Mouse (Mus musculus) right cerebral cortex, postnatal 4 days (tissue): ENCODE data around the gene Mybbp1a.

Experiments
- DNase-seq: peaks from one replicate; pipeline ENCODE4 v3.0.0-alpha.2; 2022

The Mybbp1a gene

DNA sequence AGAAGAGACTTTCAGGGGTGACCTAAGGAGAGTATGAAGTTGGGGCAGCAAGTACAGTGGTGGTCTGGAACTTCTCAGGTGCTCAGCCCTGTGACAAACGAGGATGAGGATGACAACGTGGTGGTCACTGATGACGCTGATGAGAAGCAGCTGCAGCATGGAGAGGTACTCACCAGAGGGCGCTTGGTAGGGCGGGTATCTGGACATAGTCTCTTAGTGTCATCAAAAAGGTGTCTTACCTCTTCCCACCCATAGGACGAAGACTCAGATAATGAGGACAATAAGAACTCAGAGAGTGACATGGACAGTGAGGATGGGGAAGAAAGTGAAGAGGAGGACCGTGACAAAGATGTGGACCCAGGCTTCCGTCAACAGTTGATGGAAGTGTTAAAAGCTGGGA lies 6.3 kb downstream of the Mybbp1a start:
- no peak for DNase-seq

DNA sequence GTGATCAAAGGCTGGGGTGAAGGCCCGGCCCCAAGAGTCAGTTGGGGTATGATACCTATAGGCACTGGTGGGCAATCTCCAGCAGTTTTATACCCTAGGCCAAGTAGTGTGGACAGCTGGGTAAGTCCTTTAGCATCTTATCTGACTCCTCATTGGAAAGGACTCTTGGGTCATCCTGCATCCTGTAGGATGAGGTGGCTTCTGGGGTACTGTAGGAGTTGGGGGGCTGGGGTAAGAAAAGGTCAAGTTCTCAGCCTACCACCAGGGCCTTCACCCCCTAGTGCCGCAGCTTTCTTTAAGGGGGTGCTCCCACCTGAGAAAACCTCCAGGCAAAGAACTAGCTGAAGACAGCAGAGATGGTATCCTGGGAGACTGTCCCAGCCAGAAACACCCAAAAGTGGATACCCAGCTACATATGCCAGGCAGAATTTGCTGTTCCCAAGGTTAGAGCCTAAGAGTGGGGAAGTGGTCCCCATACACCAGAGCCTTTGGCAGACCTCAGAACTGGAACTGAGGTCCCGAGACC lies 11.0 kb downstream of the Mybbp1a start:
- no peak for DNase-seq

DNA sequence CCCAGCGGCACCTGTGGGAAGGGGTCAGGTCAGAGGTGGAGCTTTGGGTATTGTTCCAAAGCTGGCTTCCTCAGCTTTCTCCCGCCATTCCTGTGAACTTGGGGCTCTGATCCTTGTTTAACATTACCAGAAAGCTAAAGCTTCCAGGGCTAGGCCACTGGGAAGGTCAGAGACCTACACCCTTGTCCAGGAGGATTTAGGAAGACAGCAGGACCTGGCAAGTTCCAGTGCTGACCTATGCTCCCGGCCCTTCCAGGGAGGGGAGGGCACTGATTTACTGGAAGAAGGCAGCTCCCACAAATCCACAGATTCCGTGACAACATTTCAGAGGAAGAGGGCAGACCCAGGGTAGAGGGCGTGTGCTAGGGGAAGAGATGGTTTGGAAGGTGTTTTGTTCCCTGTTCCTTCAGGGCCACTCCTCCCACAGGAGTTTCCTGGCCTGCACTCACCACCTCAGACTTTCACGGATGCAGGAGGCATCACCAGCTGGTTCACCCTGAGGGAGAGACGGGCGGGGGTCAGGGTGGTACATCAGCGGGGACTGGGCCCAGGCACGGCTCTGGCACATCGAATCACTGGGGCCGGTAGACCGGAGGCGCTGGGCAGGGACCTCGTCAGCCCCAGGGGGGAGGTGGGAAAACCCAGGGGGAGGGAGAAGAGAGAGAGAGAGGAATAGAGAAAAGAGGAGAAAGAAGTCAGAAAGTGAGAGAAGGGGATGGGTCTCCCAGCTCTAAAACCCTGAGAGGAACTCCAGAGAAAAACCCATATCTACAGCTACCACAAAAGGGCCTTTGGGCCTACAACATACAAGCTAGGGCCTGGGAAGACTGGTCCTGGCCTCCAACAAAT lies 12.2 kb downstream of the Mybbp1a start:
- no peak for DNase-seq

DNA sequence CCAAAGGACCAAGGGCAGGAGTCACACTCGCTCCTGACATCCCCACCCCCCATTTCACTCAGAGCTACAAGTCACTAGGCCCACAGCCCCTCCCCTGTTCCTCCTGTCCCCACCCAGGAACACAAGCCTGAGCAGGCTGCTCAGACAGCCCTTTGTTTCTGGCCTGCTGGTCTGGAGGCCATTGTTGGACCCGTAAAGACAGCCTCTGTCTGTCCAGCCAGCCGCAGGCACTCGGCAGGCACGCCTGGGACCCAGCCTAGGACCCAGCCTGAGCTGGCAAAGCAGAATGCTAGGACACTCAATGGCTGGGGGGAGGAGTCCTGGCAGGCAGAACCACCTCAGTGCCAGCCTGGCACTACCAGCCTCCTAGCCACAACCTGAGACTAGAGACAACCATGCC lies 14.5 kb downstream of the Mybbp1a start:
- no peak for DNase-seq

DNA sequence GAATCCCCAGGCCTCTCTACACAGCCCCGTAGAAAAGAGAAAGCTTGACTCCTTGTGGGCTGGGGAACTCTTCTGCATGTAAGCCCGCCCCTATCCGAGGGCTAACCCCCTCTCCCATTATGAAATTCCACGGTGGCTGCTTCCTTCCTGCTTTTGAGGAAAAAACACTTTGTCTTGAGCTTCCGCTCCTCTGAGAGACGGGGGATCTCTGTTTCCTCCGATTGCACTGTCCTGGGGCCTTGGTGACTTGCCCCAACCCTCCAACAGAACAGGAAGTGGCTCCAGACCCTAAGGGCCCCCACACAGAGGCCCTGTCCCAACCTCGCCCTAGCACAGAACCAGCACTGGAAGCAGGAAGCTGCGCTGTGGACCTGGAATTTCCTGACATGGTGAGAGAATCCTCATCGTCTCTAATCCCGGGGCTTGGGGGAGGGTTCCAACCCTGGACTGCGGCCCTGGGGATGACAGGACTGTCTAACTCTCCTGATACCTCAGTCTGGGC lies 16.9 kb downstream of the Mybbp1a start:
- no peak for DNase-seq

DNA sequence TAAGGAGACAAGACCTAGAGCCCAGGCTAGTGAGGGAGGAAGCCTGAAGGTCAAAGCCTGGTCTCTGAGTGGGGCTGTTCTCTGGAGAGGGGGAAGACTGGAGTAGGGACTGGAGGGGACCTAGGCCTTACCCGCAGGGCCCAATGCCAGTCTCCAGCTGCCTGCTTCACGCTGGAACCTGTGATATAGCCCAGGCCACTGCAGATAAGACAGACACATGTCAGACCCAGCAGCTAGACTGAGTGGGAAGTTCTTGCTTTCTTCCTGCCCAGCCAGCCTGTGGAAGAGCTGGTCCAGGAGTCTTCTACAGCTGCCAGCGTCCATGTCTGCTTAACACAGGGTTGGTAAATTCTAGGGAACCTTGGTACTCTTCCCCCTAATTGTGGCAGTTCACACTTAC lies 17.3 kb downstream of the Mybbp1a start:
- DNase-seq = no peak

DNA sequence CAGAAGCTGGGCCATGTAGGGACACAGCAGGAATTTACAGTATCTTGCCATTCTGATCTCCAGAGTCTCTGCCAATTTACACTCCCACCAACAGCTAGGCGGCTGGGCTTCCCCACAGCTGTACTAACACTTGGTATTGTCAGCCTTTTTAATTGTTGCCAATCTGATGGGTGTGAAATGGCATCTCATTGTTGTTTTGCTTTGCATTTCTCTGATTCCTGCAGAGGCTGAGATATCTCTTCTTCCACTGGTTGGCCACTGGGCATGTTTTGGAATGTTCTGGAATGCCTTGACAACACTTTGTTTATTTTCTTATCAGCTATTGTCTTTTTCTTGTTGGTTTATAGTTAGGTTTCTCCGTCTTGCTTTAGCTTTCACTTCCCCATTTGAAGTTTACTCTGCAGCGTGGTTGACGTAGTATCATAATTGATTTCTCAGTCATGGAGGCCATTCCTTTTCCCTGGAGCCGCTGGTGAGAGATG lies 20.4 kb downstream of the Mybbp1a start:
- DNase-seq = no peak

DNA sequence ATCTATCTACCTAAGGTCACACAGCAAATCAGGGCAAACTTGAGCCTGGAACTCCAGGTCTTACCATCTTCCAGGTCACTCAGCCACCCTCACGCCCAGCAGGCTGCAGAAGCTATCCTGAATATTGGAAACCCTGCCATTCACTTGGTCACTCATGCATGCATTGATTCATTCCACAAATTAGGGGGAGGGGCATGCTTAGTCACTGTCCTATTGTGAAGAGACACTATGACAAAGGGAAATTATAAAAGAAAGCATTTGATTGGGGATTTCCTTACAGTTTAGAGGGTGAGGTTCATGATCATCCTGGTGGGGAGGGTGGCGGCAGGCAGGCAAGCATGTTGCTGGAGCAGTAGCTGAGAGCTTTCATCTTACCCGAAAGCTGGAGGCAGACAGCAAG lies 23.7 kb downstream of the Mybbp1a start:
- DNase-seq = no peak

DNA sequence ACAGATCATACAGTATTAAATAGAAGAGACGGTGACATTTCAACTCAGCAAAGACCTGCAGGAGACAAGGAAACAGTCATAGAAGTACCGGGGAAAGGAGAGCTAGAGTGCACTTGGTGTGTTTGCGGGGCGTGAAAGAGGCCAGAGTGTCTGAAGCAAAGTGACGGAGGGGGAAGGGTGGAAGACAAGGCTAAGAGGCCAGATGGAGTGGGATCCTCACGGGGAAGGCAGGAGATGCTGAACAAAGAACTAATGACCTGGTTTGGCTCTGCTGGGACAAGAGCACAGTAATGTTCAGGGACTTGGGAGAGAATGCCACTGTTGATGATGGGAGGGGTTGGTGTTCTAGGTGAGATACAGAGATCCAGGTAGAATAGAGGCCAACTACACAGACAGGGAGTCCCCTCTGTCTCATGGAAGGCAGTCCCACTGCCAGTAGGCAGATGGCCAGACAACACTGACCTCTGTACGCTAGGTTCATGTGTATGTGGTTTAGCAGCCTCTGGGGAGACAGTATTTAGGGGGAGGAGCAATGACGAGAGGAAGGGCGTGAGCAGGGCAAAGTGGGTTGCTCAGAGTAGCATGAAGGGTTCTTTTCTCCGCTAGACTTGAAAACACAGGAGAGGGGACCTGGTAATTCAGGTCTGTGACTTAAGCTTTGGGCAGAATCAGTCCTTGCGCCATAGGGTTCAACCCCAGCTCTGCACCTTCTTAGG lies 25.0 kb downstream of the Mybbp1a start:
- no peak for DNase-seq

DNA sequence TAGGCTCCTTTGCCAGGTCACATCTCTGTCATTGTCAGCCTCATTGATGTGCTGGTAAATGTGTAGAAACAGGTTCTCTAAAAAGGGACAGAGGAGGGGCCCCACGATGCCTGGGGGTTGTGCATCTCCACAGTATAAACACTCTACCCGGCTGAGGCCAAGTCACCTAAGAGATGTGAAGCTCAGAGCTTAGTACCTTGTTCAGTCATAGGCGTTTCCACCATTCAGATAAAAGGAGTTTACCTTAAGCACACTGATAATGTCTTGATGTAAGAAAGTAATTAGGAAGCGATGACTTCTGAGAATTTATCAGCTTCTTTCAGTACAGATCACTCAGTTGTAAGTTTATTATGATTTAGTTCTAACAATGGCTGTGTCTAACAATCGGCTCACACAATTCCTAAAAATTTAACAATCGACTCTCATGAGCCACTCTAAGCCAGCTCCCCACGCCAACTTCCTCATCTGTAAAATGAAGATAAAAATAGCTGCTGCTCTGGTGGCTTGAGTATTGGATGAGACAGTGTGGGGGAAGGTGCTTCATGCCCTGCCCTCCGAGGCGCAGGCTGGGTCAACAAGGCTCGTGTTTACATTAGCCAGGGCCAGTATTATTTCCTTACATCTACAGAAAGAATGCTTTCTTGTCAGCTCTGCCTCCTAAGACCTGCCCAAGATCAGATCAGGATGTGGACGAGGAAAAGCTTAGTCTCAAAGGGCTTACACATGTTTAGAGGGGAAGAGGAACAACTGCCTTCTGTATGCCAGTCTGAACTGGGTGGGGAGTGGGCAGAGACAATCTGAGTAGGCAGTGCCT lies 25.7 kb downstream of the Mybbp1a start:
- no peak for DNase-seq

DNA sequence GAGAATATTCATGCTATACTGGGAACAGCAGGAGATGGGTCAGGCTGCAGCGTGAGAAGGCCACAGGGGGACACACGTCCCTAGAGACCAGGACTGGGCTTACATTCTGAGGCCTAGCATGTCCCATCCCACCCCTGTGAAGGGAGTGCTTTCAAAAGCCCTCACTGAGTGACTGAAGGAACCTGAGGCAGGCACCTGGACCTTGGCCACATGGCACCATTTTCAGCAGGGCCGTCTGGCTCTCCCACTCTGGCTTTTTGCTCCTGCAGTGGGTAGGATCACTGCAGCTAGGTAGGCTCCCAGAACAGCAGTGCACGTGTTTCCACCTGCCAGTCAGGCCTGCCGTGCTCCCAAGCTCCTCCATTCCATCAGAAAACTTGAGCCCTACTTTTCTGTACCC lies 27.4 kb downstream of the Mybbp1a start:
- DNase-seq = no peak

DNA sequence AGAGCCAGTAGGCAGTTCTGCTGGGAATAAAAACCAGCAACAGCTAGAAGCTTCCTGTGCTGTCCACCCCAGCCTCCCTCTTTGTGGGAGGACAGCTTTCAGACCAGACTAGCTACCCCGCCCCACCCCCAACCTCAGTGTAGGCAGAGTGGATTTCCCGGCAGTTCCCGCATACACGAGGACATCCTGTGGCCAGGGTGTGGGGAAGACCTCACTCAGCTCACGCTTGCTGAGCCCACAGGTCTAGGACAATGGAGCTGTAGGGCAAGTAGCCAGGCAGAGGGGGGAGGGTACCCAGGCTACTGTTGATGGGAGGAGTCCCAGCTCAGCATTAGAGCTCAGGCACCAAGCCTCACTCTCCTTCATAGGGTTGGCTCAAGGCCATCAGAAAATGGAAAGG lies 28.1 kb downstream of the Mybbp1a start:
- peak; percentile 40 for DNase-seq

DNA sequence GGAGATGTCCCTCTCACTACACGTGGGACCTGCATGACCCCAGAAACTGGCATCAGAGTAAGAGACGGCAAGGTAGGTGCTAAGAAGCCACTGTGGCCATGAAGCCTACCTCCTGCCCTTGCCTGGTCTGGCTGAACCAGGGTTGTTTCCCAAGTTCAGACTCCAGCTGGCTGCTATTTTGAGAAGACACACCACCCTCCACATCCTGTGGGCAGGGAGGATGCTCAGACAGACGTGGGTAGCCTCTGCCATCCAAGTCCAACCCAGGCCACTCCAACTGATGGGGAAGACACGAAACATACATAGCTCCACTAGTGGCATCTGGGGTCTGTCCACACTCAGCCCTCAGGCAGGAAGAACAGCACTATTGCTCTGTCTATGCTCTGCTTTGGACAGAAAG lies 28.8 kb downstream of the Mybbp1a start:
- DNase-seq = no peak

DNA sequence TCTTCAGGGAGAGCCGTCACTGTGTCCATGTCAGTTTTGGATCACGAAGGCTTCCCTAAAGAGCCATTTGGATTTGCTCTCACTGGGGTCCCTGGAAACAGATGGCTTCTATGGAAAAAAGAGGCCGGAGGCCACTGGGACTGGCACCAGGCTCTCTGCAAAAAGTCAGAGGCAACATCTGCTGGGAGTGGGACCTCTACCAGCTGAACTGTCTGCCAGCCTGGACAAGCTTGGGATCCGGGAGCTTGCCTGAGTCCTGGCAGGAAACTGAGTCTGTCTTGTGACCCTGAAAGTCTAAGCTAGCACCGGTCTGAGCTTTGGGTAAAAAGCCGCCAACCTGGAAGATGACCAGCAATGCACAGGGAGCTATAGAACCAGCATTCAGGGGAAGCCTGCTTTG lies 30.2 kb downstream of the Mybbp1a start:
- DNase-seq = no peak

DNA sequence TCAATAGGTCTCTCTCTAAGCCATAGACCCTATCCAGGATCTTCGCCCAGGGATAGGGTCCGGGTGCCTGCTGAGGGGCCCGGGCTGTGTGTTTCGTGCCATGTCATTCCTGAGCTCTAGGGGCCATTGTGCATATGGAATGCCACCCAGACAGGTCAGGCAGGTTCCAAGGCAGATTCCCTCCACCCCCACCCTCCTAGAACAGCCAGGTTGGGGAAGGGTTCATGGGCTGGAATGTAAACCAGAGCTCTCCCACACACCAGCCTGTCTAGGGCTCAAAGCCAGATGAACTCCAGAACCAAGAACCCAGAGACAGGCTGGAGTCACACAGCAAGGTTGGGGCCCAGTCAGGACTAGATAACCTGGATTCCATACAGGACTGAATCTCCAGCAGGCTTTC lies 32.4 kb downstream of the Mybbp1a start:
- no peak for DNase-seq

DNA sequence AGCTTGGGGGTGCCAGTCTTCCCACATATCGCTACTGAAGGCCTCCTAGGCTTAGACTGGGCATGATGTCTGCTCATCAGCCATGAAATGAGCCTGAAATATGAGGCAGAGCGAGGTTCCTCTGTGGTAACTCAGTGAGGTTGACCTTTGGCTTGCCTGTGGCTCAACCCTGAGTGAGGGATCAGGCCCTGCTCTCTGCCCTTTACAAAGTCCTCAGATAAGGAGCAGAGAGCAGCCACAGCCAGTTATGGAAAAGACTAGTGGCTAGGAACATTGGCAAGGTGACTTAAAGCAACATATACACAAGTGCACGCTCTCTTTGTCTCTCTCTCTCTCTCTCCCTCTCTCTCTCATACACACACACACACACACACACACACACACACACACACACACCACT lies 33.8 kb downstream of the Mybbp1a start:
- DNase-seq = no peak

DNA sequence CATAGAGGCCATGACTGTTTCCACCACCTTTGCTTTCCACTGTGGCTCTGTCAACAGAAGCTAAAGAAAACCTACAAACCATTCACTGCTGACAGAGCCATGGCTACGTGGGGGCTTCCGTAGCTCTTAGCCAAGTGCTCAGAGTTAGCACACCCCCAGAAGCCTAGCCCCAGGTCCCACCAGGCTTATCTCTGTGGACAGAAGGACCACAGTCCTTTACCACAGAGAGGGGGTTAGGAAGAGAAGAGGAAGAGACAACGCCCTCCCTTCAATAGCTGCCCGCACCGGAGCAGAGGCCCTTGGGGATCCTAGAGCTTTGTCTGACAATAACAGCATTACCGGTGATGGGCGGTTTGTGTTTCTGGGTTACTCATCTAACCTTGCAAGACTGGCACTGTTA lies 34.3 kb downstream of the Mybbp1a start:
- DNase-seq = no peak

DNA sequence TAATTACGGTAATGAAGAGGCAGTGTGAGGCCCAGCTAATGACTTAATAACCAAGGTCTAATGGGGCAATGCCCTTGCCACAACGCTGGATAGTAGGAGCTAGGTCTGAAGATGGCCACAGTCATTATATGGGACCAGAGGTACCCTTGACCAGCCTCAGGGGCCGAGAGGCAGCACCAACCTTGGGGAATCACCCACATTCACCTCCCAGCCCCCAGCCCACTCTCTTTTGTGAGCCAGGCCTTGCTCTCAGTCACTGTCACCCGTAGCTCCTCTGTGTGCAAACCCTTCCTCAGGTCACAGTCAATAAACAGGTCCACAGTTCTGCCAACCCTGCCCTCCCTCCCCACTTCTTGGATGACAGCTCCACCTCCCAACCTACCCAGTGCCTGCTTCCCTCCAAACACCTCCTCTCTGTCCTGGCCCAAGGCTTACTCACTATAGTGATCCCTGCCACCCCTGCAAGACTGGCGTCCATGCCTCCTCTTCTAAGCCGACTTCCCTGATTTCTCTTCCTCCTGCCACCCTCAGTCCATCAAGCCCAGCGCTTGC lies 35.0 kb downstream of the Mybbp1a start:
- DNase-seq = no peak

DNA sequence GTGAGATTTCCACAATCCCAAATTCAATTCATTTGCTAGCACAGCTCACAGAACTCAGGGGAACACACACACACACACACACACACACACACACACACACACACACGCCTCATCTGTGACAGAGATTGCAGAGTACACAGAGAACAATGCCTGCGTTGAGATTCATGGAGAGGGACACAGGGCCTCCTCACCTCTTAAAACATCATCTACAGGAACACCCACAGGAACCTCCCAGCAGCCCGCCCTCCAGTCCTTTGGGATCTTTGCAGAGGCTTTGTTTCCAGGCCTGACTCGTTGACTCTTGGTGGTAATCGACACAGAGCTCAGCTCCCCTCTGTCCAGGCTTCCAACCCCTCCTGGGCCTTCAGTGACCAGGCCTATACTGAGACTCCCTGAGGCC lies 36.0 kb downstream of the Mybbp1a start:
- DNase-seq = no peak

DNA sequence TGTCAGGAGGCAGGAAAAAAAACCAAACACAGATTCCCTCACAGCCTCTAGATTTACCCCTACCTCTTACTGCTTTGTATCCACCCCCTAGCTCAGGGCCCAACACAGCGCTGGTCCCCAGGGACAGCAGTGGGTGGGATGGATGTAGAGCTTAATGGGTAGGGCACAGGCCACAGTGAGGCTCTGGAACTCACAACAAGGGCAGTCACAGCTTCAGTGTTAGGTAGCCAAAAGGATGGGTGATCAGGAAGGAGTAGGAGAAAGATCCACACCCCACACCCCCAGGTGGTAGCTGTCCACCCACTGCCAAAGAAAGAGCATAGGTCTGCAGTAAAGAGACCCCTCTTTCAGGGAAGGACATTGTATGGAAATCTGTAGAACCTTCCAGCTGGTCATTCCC lies 36.5 kb downstream of the Mybbp1a start:
- no peak for DNase-seq

DNA sequence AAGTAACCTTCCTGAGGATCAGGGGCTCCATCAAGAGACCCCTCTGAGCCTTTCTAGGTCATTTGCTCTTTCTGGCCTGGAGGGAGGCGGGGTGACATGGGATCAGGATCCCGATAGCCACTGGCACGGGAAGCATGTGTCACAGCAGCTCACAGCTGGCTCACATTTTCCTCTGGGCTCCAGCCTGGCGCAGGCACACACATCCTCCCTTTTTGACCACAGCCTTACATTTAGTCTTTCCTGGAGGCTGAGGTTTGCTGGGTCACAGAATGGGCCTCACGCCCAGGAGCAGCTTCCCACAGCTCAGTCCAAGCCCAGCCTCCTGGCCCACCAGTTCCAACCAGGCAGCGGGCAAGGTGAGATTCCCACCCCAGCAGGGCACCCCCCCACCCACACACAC lies 37.1 kb downstream of the Mybbp1a start:
- no peak for DNase-seq

DNA sequence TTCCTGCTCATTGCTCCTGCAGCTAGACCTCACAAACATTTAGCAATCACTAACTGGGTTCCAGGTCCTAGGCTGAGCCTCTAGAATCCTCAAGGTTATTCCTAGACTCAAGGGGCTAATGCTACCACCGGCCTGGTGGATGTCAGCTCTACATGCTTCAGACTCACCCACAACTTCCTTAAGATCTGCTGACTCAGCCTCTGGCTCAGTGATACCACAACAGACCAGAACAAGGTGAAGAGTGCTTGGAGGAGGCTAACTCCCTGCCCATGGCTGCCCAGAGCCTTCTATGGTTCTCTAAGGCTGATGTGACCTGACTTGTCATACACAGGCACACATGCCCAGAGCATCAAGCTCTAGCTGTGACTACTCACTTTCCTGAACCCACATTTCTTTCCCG lies 38.3 kb downstream of the Mybbp1a start:
- no peak for DNase-seq

DNA sequence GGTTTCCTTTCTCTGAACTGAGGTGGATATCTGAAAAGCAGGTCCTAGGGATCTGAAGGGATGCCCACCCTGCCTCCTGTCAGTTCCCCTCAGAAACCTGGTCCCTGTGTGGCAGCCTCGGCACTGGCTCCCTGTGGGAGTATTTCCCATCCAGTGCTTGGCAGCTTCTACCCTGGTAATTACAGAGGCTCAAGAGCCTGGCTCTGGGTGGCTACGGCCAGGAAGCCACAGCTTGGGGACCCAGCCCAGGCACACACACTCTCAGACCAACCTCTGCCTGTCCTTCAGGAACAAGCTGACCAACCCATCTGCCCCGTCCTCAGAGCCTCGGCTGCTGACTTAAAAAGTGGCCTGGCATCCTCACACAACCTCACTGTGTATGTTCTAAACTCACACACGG lies 40.2 kb downstream of the Mybbp1a start:
- no peak for DNase-seq
